Mouse (Mus musculus): ENCODE measurements around the gene Cggbp1. TPM values are rescaled to one million over a fixed set of nuclear protein-coding genes. Genes with fewer than 3 reads are reported as not detected.

The Cggbp1 gene
- polyA plus RNA-seq (2012; ENCODE audit: insufficient read depth, insufficient read length, low replicate concordance, missing spikeins), result not detected in 2 replicates

- TF ChIP-seq CTCF (IDR thresholded peaks at IDR 0.05; ENCODE audit: insufficient read depth, low read depth, low read length) (no peak), POLR2A (IDR thresholded peaks at IDR 0.05; ENCODE audit: insufficient read depth, low read depth, low read length) (peak; percentile 86)
- Histone ChIP-seq H3K27ac (ENCODE audit: insufficient read depth, low read depth, low read length) (peak within 1 kb of the TSS; percentile 80), H3K4me1 (ENCODE audit: control insufficient read depth, insufficient read depth, low read length) (peaks cover 2% of the 10 kb centered on the region; the same call in 1 of the 2 replicates), H3K4me3 (ENCODE audit: insufficient read depth, low read depth, low read length) (peak within 1 kb of the TSS; percentile 80)
- WGBS, result under 1% methylated on average over 79 of the region's 85 CpGs
These were observed at the start of gene Cggbp1, which contains the start of gene Zfp654 for GRCm38 (mm10) chr16:64851563-64852362. TSS of gene Cggbp1 (plus strand) at chr16:64851996. TSS of gene Zfp654 (minus strand) at chr16:64851652.

- Histone ChIP-seq H3K4me1 (ENCODE audit: control insufficient read depth, insufficient read depth, low read length) (no peaks in the 10 kb centered on the region), H3K4me3 (ENCODE audit: insufficient read depth, low read depth, low read length) (no peak overlapping the region), H3K27ac (ENCODE audit: insufficient read depth, low read depth, low read length) (no peak overlapping the region)
- WGBS, result 85% methylated on average over 3 of the region's 3 CpGs
- TF ChIP-seq CTCF (IDR thresholded peaks at IDR 0.05; ENCODE audit: insufficient read depth, low read depth, low read length) (no peak), POLR2A (IDR thresholded peaks at IDR 0.05; ENCODE audit: insufficient read depth, low read depth, low read length) (no peak)
These were observed 48.8 kb upstream of the Cggbp1 start for GRCm38 (mm10) chr16:64803041-64803440.

GRCm38 (mm10) chr16:64817094-64817765 lies 34.6 kb upstream of the Cggbp1 start:
- no peak overlapping the region for H3K4me3 ChIP-seq (ENCODE audit: insufficient read depth, low read depth, low read length)
- H3K4me1 ChIP-seq (ENCODE audit: control insufficient read depth, insufficient read depth, low read length), result no peaks in the 10 kb centered on the region
- WGBS, result 99% methylated on average over 3 of the region's 3 CpGs
- no peak overlapping the region for H3K27ac ChIP-seq (ENCODE audit: insufficient read depth, low read depth, low read length)
- TF ChIP-seq POLR2A (IDR thresholded peaks at IDR 0.05; ENCODE audit: insufficient read depth, low read depth, low read length) (no peak), CTCF (IDR thresholded peaks at IDR 0.05; ENCODE audit: insufficient read depth, low read depth, low read length) (no peak)

- WGBS, result 92% methylated on average over 1 of the region's 1 CpGs
- H3K4me3 ChIP-seq (ENCODE audit: insufficient read depth, low read depth, low read length), result no peak overlapping the region
- no peak for TF ChIP-seq POLR2A (IDR thresholded peaks at IDR 0.05; ENCODE audit: insufficient read depth, low read depth, low read length)
- no peak for TF ChIP-seq CTCF (IDR thresholded peaks at IDR 0.05; ENCODE audit: insufficient read depth, low read depth, low read length)
- no peak overlapping the region for H3K27ac ChIP-seq (ENCODE audit: insufficient read depth, low read depth, low read length)
- no peaks in the 10 kb centered on the region for H3K4me1 ChIP-seq (ENCODE audit: control insufficient read depth, insufficient read depth, low read length)
These were observed 27.9 kb upstream of the Cggbp1 start for GRCm38 (mm10) chr16:64823890-64824289.

GRCm38 (mm10) chr16:64824474-64824873 lies 27.3 kb upstream of the Cggbp1 start:
- Histone ChIP-seq H3K27ac (ENCODE audit: insufficient read depth, low read depth, low read length) (no peak overlapping the region), H3K4me1 (ENCODE audit: control insufficient read depth, insufficient read depth, low read length) (no peaks in the 10 kb centered on the region), H3K4me3 (ENCODE audit: insufficient read depth, low read depth, low read length) (no peak overlapping the region)
- 88% methylated on average over 1 of the region's 1 CpGs for WGBS
- no peak for TF ChIP-seq CTCF (IDR thresholded peaks at IDR 0.05; ENCODE audit: insufficient read depth, low read depth, low read length)
- no peak for TF ChIP-seq POLR2A (IDR thresholded peaks at IDR 0.05; ENCODE audit: insufficient read depth, low read depth, low read length)

- 94% methylated on average over 15 of the region's 15 CpGs for WGBS
- H3K4me3 ChIP-seq (ENCODE audit: insufficient read depth, low read depth, low read length), result no peak overlapping the region
- no peak overlapping the region for H3K27ac ChIP-seq (ENCODE audit: insufficient read depth, low read depth, low read length)
- H3K4me1 ChIP-seq (ENCODE audit: control insufficient read depth, insufficient read depth, low read length), result no peaks in the 10 kb centered on the region
- TF ChIP-seq POLR2A (IDR thresholded peaks at IDR 0.05; ENCODE audit: insufficient read depth, low read depth, low read length) (no peak), CTCF (IDR thresholded peaks at IDR 0.05; ENCODE audit: insufficient read depth, low read depth, low read length) (no peak)
These were observed 21.5 kb upstream of the Cggbp1 start for GRCm38 (mm10) chr16:64830291-64830690.

- H3K27ac ChIP-seq (ENCODE audit: insufficient read depth, low read depth, low read length), result no peak overlapping the region
- 89% methylated on average over 1 of the region's 1 CpGs for WGBS
- no peak for TF ChIP-seq POLR2A (IDR thresholded peaks at IDR 0.05; ENCODE audit: insufficient read depth, low read depth, low read length)
- TF ChIP-seq CTCF (IDR thresholded peaks at IDR 0.05; ENCODE audit: insufficient read depth, low read depth, low read length), result no peak
- H3K4me3 ChIP-seq (ENCODE audit: insufficient read depth, low read depth, low read length), result no peak overlapping the region
- H3K4me1 ChIP-seq (ENCODE audit: control insufficient read depth, insufficient read depth, low read length), result no peaks in the 10 kb centered on the region
These were observed 15.7 kb upstream of the Cggbp1 start for GRCm38 (mm10) chr16:64835996-64836545.

- Histone ChIP-seq H3K4me1 (ENCODE audit: control insufficient read depth, insufficient read depth, low read length) (no peaks in the 10 kb centered on the region), H3K27ac (ENCODE audit: insufficient read depth, low read depth, low read length) (no peak overlapping the region), H3K4me3 (ENCODE audit: insufficient read depth, low read depth, low read length) (no peak overlapping the region)
- 92% methylated on average over 2 of the region's 2 CpGs for WGBS
- no peak for TF ChIP-seq CTCF (IDR thresholded peaks at IDR 0.05; ENCODE audit: insufficient read depth, low read depth, low read length)
- TF ChIP-seq POLR2A (IDR thresholded peaks at IDR 0.05; ENCODE audit: insufficient read depth, low read depth, low read length), result no peak
These were observed 15.1 kb upstream of the Cggbp1 start for GRCm38 (mm10) chr16:64836709-64837108.

Measured in olfactory bulb, adult 2 months (tissue).